Mouse (Mus musculus): ENCODE measurements around the gene Pde11a. TPM values are rescaled to one million over a fixed set of nuclear protein-coding genes. Genes with fewer than 3 reads are reported as not detected.

The Pde11a gene
- polyA plus RNA-seq, 1 experiment from 2014 or later: 0.12 TPM

GRCm38 (mm10) chr2:75950685-75951084, 387.9 kb downstream of the Pde11a start:
- Histone ChIP-seq H3K9ac (replicated peaks; ENCODE audit: low read depth, low read length) (no peak overlapping the region), H3K36me3 (ENCODE audit: control insufficient read depth, insufficient read depth, low read length) (no peaks in the 10 kb centered on the region), H3K9me3 (ENCODE audit: control insufficient read depth, low read depth, low read length) (no peaks in the 10 kb centered on the region), H3K27ac (ENCODE audit: low read length) (no peak overlapping the region), H3K4me3 (ENCODE audit: low read depth, low read length) (no peak overlapping the region), H3K4me1 (ENCODE audit: control insufficient read depth, insufficient read depth, low read length) (0 out of 2 replicates have a peak, but pooled peaks cover 2% of the 10 kb centered on the region), H3K4me2 (replicated peaks; ENCODE audit: low read depth, low read length) (no peak overlapping the region), H3K27me3 (ENCODE audit: control insufficient read depth, insufficient read depth, low read length) (no peaks in the 10 kb centered on the region)
- WGBS: 85% methylated on average over 8 of the region's 8 CpGs
- no peak for ATAC-seq (ENCODE audit: insufficient number of reproducible peaks, insufficient read depth, low FRiP score, low read depth)

Small RNAs within 50 kb of the gene (microRNA-seq; reads per million reads assigned to microRNA genes)
- not detected for gene Gm44337

Other genes starting within 250 kb of the Pde11a start
- not detected in 2 replicates for gene Cyct, start 21.7 kb upstream of the Pde11a start, polyA plus RNA-seq (2014; fragmentation: Nextera tagmentation; extraction: Ambion mirVana)
- gene Rbm45, start 31.2 kb upstream of the Pde11a start, polyA plus RNA-seq (2014; fragmentation: Nextera tagmentation; extraction: Ambion mirVana): 16.7 and 17.2 TPM in 2 replicates
- gene Osbpl6, start 67.7 kb upstream of the Pde11a start, polyA plus RNA-seq (2014; fragmentation: Nextera tagmentation; extraction: Ambion mirVana): 12.7 and 14.7 TPM in 2 replicates

Data from stomach, embryonic 14.5 days (tissue).